Mouse (Mus musculus) lung, embryonic 14.5 days (tissue): ENCODE measurements around the gene Ksr1. TPM values are rescaled to one million over a fixed set of nuclear protein-coding genes. Genes with fewer than 3 reads are reported as not detected.

Experiments used
- ATAC-seq: fragments of 200-750 bp; cut with Nextera tagmentation; 2 replicates; pipeline ENCODE4 v1.8.0; 2017; ENCODE audit warnings: mild to moderate bottlenecking, moderate TSS enrichment, moderate library complexity; ENCODE audit not compliant: insufficient read depth
- DNase-seq: peaks from one replicate; pipeline ENCODE4 v3.0.0-alpha.2; 2015
- H3K27ac ChIP-seq: fragments of 300-500 bp; sonication (generic); 2 replicates; pipeline ENCODE4 v1.5.1; 2014; ENCODE audit warnings: low read depth, mild to moderate bottlenecking, moderate library complexity
- H3K27me3 ChIP-seq: fragments of 300-500 bp; sonication (generic); 2 replicates; pipeline ENCODE4 v1.6.1; 2014; ENCODE audit warnings: low read length, control low read depth; ENCODE audit not compliant: insufficient read depth
- H3K36me3 ChIP-seq: fragments of 300-500 bp; sonication (generic); 2 replicates; pipeline ENCODE4 v1.6.1; 2014; ENCODE audit warnings: control low read depth; ENCODE audit not compliant: insufficient read depth
- H3K4me1 ChIP-seq: fragments of 300-500 bp; sonication (generic); 2 replicates; pipeline ENCODE4 v1.6.1; 2014; ENCODE audit warnings: antibody characterized with exemption, control low read depth; ENCODE audit not compliant: insufficient read depth
- H3K4me2 ChIP-seq: fragments of 300-500 bp; sonication (generic); 2 replicates; pipeline ENCODE4 v1.6.1; 2014; ENCODE audit warnings: mild to moderate bottlenecking
- H3K4me3 ChIP-seq: fragments of 300-500 bp; sonication (generic); 2 replicates; pipeline ENCODE4 v1.5.1; 2014; ENCODE audit warnings: low read depth, low read length
- H3K9ac ChIP-seq: fragments of 300-500 bp; sonication (generic); 2 replicates; pipeline ENCODE4 v1.6.1; 2014
- H3K9me3 ChIP-seq: fragments of 300-500 bp; sonication (generic); 2 replicates; pipeline ENCODE4 v1.6.1; 2016; ENCODE audit warnings: low read depth, low read length, control low read depth
- CTCF ChIP-seq: IDR thresholded peaks from 2 replicates; pipeline ENCODE4 v1.5.1; 2016; ENCODE audit warnings: antibody characterized with exemption, low read depth
- WGBS: fragments of 180-500 bp; shearing (Covaris S2); extraction: QIAGEN DNeasy Blood & Tissue Kit; methylation state at CpG from one replicate; pipeline ENCODE4 v1.1.7; 2014; 5-methylcytosine and 5-hydroxymethylcytosine counted together
- polyA plus RNA-seq: library from polyadenylated mRNA; unstranded; fragments of >200 nt; fragmentation: Nextera tagmentation; extraction: Ambion mirVana; gene quantifications from 2 replicates; pipeline ENCODE4 v1.2.1, GENCODE M21; 2014

Gene Ksr1
- polyA plus RNA-seq, 1 experiment from 2014 or later, result 5.1 TPM

GRCm38 (mm10) chr11:79148783-79149182 is 2.6 kb upstream of the Ksr1 start:
- Histone ChIP-seq H3K9ac (no peak overlapping the region), H3K36me3 (no peaks in the 10 kb centered on the region), H3K4me2 (no peak overlapping the region), H3K27ac (no peak overlapping the region), H3K9me3 (no peaks in the 10 kb centered on the region), H3K4me1 (peaks cover 12% of the 10 kb centered on the region), H3K4me3 (no peak overlapping the region), H3K27me3 (no peaks in the 10 kb centered on the region)
- ATAC-seq, result no peak
- no peak for TF ChIP-seq CTCF
- 77% methylated on average over 4 of the region's 4 CpGs for WGBS
- DNase-seq, result no peak

GRCm38 (mm10) chr11:79145283-79146265 is 633 bp downstream of the Ksr1 start:
- Histone ChIP-seq H3K9ac (peak overlapping the region; percentile 88), H3K4me1 (peaks cover 27% of the 10 kb centered on the region), H3K27ac (peak overlapping the region; percentile 94), H3K36me3 (no peaks in the 10 kb centered on the region), H3K4me2 (peak overlapping the region; percentile 74), H3K27me3 (no peaks in the 10 kb centered on the region), H3K4me3 (peak overlapping the region; percentile 87), H3K9me3 (no peaks in the 10 kb centered on the region)
- TF ChIP-seq CTCF, result no peak
- DNase-seq (peak; percentile 67), ATAC-seq (peak; percentile 42)
- WGBS, result under 1% methylated on average over 62 of the region's 62 CpGs

- Histone ChIP-seq H3K9me3 (no peaks in the 10 kb centered on the region), H3K27me3 (no peaks in the 10 kb centered on the region), H3K9ac (peak overlapping the region; percentile 88; the same call in 1 of the 2 replicates), H3K36me3 (no peaks in the 10 kb centered on the region), H3K27ac (no peak overlapping the region), H3K4me3 (peak overlapping the region; percentile 87), H3K4me1 (peaks cover 27% of the 10 kb centered on the region), H3K4me2 (peak overlapping the region; percentile 74)
- TF ChIP-seq CTCF, result no peak
- WGBS, result 67% methylated on average over 1 of the region's 1 CpGs
- no peak for DNase-seq
- ATAC-seq, result no peak
Measured at GRCm38 (mm10) chr11:79144741-79145140, 1.5 kb downstream of the Ksr1 start.

- 84% methylated on average over 2 of the region's 2 CpGs for WGBS
- Histone ChIP-seq H3K9ac (no peak overlapping the region; the same call in 1 of the 2 replicates), H3K4me1 (peaks cover 27% of the 10 kb centered on the region), H3K36me3 (no peaks in the 10 kb centered on the region), H3K4me2 (peak overlapping the region; percentile 74), H3K4me3 (peak overlapping the region; percentile 87; the same call in 1 of the 2 replicates), H3K27me3 (no peaks in the 10 kb centered on the region), H3K27ac (no peak overlapping the region), H3K9me3 (no peaks in the 10 kb centered on the region)
- ATAC-seq (no peak), DNase-seq (no peak)
- TF ChIP-seq CTCF, result no peak
Measured at GRCm38 (mm10) chr11:79144043-79144591, 2.1 kb downstream of the Ksr1 start.

GRCm38 (mm10) chr11:79143322-79143721 is 2.9 kb downstream of the Ksr1 start:
- 74% methylated on average over 3 of the region's 3 CpGs for WGBS
- Histone ChIP-seq H3K27ac (no peak overlapping the region), H3K4me3 (no peak overlapping the region), H3K27me3 (no peaks in the 10 kb centered on the region), H3K4me2 (no peak overlapping the region), H3K4me1 (peaks cover 32% of the 10 kb centered on the region), H3K9ac (no peak overlapping the region), H3K36me3 (no peaks in the 10 kb centered on the region), H3K9me3 (no peaks in the 10 kb centered on the region)
- DNase-seq (no peak), ATAC-seq (no peak)
- TF ChIP-seq CTCF, result no peak

GRCm38 (mm10) chr11:79142381-79142780 is 3.8 kb downstream of the Ksr1 start:
- Histone ChIP-seq H3K27ac (no peak overlapping the region), H3K27me3 (no peaks in the 10 kb centered on the region), H3K4me3 (no peak overlapping the region), H3K4me1 (peaks cover 33% of the 10 kb centered on the region), H3K4me2 (no peak overlapping the region), H3K9me3 (no peaks in the 10 kb centered on the region), H3K36me3 (no peaks in the 10 kb centered on the region), H3K9ac (no peak overlapping the region)
- DNase-seq (no peak), ATAC-seq (no peak)
- TF ChIP-seq CTCF, result no peak
- 75% methylated on average over 11 of the region's 11 CpGs for WGBS
